Mouse (Mus musculus) CD4-positive, CD25-positive, alpha-beta regulatory T cell (primary cell): ENCODE measurements around the gene Serpina11. TPM values are rescaled to one million over a fixed set of nuclear protein-coding genes. Genes with fewer than 3 reads are reported as not detected.

Experiments used
- polyA plus RNA-seq: library from polyadenylated mRNA; unstranded; fragments of 100-300 nt; shearing (Covaris generic); gene quantifications from one replicate; pipeline ENCODE4 v1.2.1, GENCODE M21; 2017

Serpina11 gene
- polyA plus RNA-seq = not detected

GRCm38 (mm10) chr12:103989857-103990256 lies at the start of gene Serpina11:
Gene Serpina11 (minus strand): TSS chr12:103989957.

GRCm38 (mm10) chr12:104013620-104014019 lies 23.9 kb upstream of the Serpina11 start, which contains the start of gene Serpina9:
Gene Serpina9 (minus strand): TSS chr12:104013755.

GRCm38 (mm10) chr12:103958798-103959197 lies 31.0 kb downstream of the Serpina11 start, which contains the start of gene Serpina1e:
Gene Serpina1e (minus strand): TSS chr12:103958975.

Other genes starting within 250 kb of the Serpina11 start
- gene Serpina1d, start 216.4 kb downstream of the Serpina11 start, polyA plus RNA-seq = not detected
- not detected for gene Serpina1b, start 159.6 kb downstream of the Serpina11 start, polyA plus RNA-seq
- not detected for gene Serpina1a, start 126.4 kb downstream of the Serpina11 start, polyA plus RNA-seq
- not detected for gene Serpina1c, start 85.1 kb downstream of the Serpina11 start, polyA plus RNA-seq
- not detected for gene Serpina1e, start 31.0 kb downstream of the Serpina11 start, polyA plus RNA-seq
- 0.43 TPM for gene Serpina9, start 23.8 kb upstream of the Serpina11 start, polyA plus RNA-seq
- not detected for gene Serpina12, start 54.5 kb upstream of the Serpina11 start, polyA plus RNA-seq
- gene Serpina5, start 111.2 kb upstream of the Serpina11 start, polyA plus RNA-seq = not detected
- not detected for gene Serpina3a, start 122.8 kb upstream of the Serpina11 start, polyA plus RNA-seq
- gene Serpina3b, start 138.0 kb upstream of the Serpina11 start, polyA plus RNA-seq = not detected
- not detected for gene Serpina3c, start 163.9 kb upstream of the Serpina11 start, polyA plus RNA-seq
- gene Serpina3f, start 224.6 kb upstream of the Serpina11 start, polyA plus RNA-seq = 4.4 TPM
- 133 TPM for gene Serpina3g, start 246.3 kb upstream of the Serpina11 start, polyA plus RNA-seq